Mouse (Mus musculus): Measurements from ENCODE around the gene Arntl2.

The Arntl2 gene

GRCm38 (mm10) chr6:146778055-146778454 lies 17.8 kb upstream of the Arntl2 start:
- DNase-seq (ENCODE audit: low spot score in 2 of 2) = no peak

DNA sequence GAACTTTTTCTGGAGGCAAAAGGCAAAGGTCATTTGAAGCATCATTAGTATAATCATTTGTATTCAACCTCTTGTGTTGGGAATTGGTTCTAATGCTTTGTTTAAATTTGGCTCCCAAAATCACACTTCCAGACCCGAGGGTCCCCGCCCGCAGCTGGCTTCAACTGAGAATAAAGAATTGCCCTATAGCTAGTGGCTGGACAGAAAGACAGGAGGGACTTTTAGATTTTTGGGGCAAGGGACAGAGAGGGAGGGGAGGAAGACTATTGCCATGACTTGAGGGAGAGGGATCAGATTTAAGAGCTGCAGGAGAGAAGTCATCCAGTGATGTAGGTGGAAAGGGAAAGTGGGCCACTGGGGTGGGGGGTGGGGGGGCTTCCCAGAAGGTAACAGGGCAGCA lies 14.3 kb upstream of the Arntl2 start:
- no peak for DNase-seq (ENCODE audit: low spot score in 2 of 2)

DNA sequence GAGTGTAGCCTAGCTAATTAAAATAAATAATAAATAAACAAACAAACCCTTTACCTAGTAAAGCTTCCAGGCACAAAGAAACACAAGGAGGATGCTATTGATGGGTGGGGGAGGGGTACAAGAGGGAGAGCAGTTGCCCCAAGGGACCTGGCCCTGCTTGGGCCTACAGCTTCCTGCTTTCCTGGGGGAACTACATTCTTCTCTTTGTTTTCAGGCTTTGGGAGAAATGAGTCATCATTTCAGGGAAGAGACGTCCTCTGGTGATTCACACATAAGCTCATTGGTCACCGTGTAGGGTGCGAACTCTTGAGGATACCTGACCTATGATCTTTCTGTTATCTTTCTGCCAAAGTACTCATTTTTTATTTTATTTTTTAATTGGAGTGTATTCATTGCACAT lies 2.3 kb upstream of the Arntl2 start:
- no peak for DNase-seq (ENCODE audit: low spot score in 2 of 2)

- DNase-seq (ENCODE audit: low spot score in 2 of 2) = no peak
Observed at GRCm38 (mm10) chr6:146795166-146795923, 510 bp upstream of the Arntl2 start.

- DNase-seq (ENCODE audit: low spot score in 2 of 2) = no peak
Observed at GRCm38 (mm10) chr6:146797446-146797845, 1.6 kb downstream of the Arntl2 start.

DNA sequence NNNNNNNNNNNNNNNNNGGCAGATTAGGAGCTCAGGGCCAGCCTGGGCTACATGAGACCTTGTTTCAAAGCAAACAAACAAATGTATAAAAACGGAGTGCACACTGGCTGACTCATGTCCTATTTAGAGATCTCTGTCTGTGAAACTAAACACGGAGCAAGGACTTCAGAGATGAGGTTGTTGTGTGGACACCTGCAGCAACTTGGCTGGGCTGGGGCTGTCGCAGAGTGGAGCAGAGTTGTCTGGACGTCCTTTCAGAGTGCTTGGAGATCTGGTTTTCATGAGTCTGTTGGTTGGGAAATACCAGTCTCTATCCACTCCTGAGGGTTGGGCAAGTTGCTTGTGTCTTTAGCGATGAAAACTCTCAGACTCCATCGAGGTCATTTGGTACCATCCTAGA lies 14.1 kb downstream of the Arntl2 start:
- no peak for DNase-seq (ENCODE audit: low spot score in 2 of 2)

GRCm38 (mm10) chr6:146813007-146813406 lies 17.2 kb downstream of the Arntl2 start:
- no peak for DNase-seq (ENCODE audit: low spot score in 2 of 2)

DNA sequence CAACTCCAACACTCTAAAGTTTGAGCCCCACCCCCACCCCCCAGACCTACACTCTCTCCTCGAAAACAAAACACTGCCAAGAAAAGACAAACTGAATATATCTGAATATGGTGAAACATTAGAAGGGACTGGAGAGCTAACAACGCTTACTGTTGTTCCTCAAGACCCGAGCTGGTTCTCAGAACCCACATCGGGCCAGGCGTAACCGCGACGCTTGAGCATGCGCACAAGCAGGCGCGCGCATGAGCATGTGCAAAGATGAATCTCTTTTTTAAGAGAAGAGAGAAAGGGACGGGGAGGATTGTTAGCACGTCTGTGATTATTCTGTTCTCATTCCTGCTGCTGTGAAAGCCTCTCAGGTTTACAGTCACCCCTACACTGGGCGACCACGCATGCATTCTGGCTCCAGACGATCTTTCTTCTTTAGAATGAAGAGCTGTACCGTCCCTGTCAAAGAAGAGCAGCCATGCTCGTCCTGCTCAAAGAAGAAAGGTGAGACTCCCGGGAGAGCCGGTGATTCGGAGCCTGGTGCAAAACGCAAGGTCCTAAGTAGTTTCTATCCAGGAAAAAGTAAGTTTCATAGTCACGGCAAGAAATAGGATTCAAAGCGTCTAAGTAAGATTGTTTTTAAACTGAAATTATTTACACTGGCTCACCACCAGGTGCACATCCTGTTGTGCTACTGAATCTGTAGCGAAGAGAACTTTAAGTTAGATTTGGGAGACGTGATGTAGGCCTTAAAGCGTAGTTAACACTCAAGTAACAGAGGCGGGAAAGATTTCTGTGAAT lies 24.5 kb downstream of the Arntl2 start:
- DNase-seq (ENCODE audit: low spot score in 2 of 2) = no peak

- DNase-seq (ENCODE audit: low spot score in 2 of 2) = no peak
Observed at GRCm38 (mm10) chr6:146821958-146822357, 26.1 kb downstream of the Arntl2 start.

- peak in 1 of 2 experiments; percentile 65 for DNase-seq (ENCODE audit: low spot score in 2 of 2)
Observed at GRCm38 (mm10) chr6:146824727-146825486, 29.1 kb downstream of the Arntl2 start.

DNA sequence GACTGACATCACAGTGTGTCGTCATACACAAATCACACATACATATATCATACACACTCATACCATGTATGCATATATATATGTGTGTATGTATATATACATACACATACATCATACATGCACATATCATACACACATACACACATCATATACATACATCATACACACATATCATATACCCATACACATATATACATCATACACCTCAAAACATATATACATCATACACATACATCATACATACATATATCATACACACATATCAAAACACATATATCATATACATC lies 29.6 kb downstream of the Arntl2 start:
- DNase-seq (ENCODE audit: low spot score in 2 of 2) = no peak

GRCm38 (mm10) chr6:146831320-146831719 lies 35.5 kb downstream of the Arntl2 start:
- DNase-seq (ENCODE audit: low spot score in 2 of 2) = no peak

- peak in 1 of 2 experiments; percentile 44 for DNase-seq (ENCODE audit: low spot score in 2 of 2)
Observed at GRCm38 (mm10) chr6:146833485-146834314, 37.8 kb downstream of the Arntl2 start.

GRCm38 (mm10) chr6:146834342-146834741 lies 38.5 kb downstream of the Arntl2 start:
- no peak for DNase-seq (ENCODE audit: low spot score in 2 of 2)

GRCm38 (mm10) chr6:146835784-146836183 lies 39.9 kb downstream of the Arntl2 start:
- no peak for DNase-seq (ENCODE audit: low spot score in 2 of 2)

- DNase-seq (ENCODE audit: low spot score in 2 of 2) = no peak
Observed at GRCm38 (mm10) chr6:146837316-146837715, 41.5 kb downstream of the Arntl2 start.

- no peak for DNase-seq (ENCODE audit: low spot score in 2 of 2)
Observed at GRCm38 (mm10) chr6:146838366-146838765, 42.5 kb downstream of the Arntl2 start.

- DNase-seq (ENCODE audit: low spot score in 2 of 2) = no peak
Observed at GRCm38 (mm10) chr6:146838863-146839262, 43.0 kb downstream of the Arntl2 start.

DNA sequence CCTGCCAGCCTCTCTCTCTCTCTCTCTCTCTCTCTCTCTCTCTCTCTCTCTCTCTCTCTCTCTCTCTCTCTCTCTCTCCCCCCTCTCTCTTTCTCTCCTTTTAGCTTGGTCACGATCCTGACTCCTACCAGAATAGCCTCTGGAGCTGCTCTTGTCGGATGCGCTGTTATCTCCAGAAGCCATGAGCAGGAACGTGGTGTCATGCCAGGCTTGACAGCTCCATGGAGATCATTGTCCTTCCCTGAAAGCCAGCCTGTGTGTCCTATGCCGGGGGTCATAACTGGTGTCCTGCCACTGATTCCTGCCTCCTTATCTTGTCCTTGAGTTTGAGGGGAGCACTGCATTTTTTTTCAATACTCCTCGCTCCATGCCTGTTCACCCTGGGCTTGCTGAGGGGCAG lies 49.0 kb downstream of the Arntl2 start:
- no peak for DNase-seq (ENCODE audit: low spot score in 2 of 2)

DNA sequence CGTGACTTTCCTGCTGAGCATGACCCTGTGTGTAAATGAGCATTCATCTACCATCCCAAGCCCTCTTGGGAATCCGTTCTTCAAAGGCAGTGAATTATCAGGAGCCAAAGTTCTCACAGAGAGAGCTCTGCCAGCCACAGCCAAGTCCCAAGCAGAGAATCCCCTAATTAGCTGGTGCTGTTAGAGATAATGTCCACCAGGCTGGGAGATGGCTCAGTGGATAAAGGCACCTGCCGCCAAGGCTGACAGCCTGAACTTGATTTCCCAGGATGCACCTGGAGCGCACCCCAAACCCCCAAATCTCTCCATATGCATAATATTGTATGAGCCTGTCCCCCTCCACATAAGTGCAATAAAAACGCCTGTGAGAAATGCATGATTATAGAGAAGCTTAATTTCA lies 49.5 kb downstream of the Arntl2 start:
- DNase-seq (ENCODE audit: low spot score in 2 of 2) = no peak

DNA sequence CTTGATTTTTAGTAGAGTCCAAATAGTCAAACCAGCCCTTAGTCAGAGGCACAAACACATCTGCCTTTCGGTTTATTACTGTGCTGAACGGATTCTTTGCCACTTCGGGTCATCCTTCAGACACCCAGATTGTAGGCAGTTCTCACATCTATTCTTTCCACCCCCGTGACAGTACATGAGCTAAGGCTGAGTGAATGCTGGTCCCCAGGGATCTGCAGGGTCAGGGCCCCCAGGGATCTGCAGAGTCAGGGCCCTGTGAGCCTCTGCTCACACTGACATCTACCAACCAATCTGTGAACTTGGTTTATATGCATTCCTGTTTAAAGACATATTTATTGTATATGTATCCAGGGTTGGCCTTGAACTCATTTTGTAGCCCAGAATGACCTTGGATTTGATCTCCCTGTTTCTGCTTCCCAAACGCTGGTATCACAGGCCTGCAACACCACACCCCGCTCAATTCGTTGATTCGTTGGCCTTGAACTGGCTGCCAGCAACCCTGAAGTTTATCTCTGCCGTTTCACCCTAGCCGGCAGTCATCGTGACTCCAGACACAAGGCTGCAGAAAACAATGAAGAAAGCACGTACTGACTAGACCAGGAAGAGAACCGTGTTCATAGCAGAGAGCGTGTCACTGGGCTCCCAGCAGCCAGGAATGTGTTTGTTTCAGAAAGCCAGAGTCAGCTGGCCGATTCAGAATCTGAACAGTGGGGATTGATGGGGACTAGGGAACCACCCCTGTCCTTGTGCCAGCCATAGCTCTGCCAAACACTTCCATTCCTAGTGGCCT lies 50.3 kb downstream of the Arntl2 start:
- no peak for DNase-seq (ENCODE audit: low spot score in 2 of 2)
